Mouse (Mus musculus) intestine, postnatal 0 days (tissue): ENCODE results near the gene Sun1. TPM values are rescaled to one million over a fixed set of nuclear protein-coding genes. Genes with fewer than 3 reads are reported as not detected.

Source experiments
- ATAC-seq: fragments of 200-750 bp; cut with Nextera tagmentation; 2 replicates; pipeline ENCODE4 v1.8.0; 2017; ENCODE audit warnings: mild to moderate bottlenecking, moderate TSS enrichment, moderate library complexity
- H3K27ac ChIP-seq: fragments of 300-500 bp; sonication (generic); 2 replicates; pipeline ENCODE4 v1.5.1; 2014; ENCODE audit warnings: mild to moderate bottlenecking, low read depth, low read length, moderate library complexity
- H3K27me3 ChIP-seq: fragments of 300-500 bp; sonication (generic); replicated peaks from 2 replicates; pipeline ENCODE4 v1.6.1; 2014; ENCODE audit warnings: low read length, mixed read lengths; ENCODE audit not compliant: control insufficient read depth, insufficient read depth
- H3K36me3 ChIP-seq: fragments of 300-500 bp; sonication (generic); 2 replicates; pipeline ENCODE4 v1.6.1; 2014; ENCODE audit warnings: mild to moderate bottlenecking, moderate library complexity; ENCODE audit not compliant: control insufficient read depth, insufficient read depth
- H3K4me1 ChIP-seq: fragments of 300-500 bp; sonication (generic); replicated peaks from 2 replicates; pipeline ENCODE4 v1.6.1; 2014; ENCODE audit warnings: antibody characterized with exemption, low read length, mixed read lengths; ENCODE audit not compliant: control insufficient read depth, insufficient read depth
- H3K4me2 ChIP-seq: fragments of 300-500 bp; sonication (generic); replicated peaks from 2 replicates; pipeline ENCODE4 v1.6.1; 2014; ENCODE audit warnings: low read depth, mild to moderate bottlenecking, moderate library complexity
- H3K4me3 ChIP-seq: fragments of 300-500 bp; sonication (generic); 2 replicates; pipeline ENCODE4 v1.5.1; 2014; ENCODE audit warnings: low read depth, low read length
- H3K9ac ChIP-seq: fragments of 300-500 bp; sonication (generic); 2 replicates; pipeline ENCODE4 v1.6.1; 2014; ENCODE audit warnings: mild to moderate bottlenecking, low read depth, low read length
- H3K9me3 ChIP-seq: fragments of 300-500 bp; sonication (generic); 2 replicates; pipeline ENCODE4 v1.6.1; 2016; ENCODE audit warnings: mixed run types; ENCODE audit not compliant: control insufficient read depth
- CTCF ChIP-seq: sonication (generic); IDR thresholded peaks from 2 replicates; pipeline ENCODE4 v1.5.1; 2016; ENCODE audit warnings: low read depth, mild to moderate bottlenecking, control low read depth, antibody characterized with exemption, moderate library complexity
- WGBS: fragments of 180-500 bp; shearing (Covaris S2); extraction: QIAGEN DNeasy Blood & Tissue Kit; methylation state at CpG from one replicate; pipeline ENCODE4 v1.1.7; 2014; 5-methylcytosine and 5-hydroxymethylcytosine counted together
- polyA plus RNA-seq: library from polyadenylated mRNA; unstranded; fragments of >200 nt; fragmentation: Nextera tagmentation; extraction: Ambion mirVana; gene quantifications from 2 replicates; pipeline ENCODE4 v1.2.1, GENCODE M21; 2015

Gene Sun1
- polyA plus RNA-seq, 1 experiment from 2014 or later: 12.2 TPM

GRCm38 (mm10) chr5:139257265-139257664 is 56.8 kb downstream of the Sun1 start:
- no peak for TF ChIP-seq CTCF
- Histone ChIP-seq H3K4me1 (peaks cover 9% of the 10 kb centered on the region; the same call in 1 of the 2 replicates), H3K9ac (no peak overlapping the region), H3K27ac (no peak overlapping the region; the same call in 1 of the 2 replicates), H3K4me2 (no peak overlapping the region), H3K9me3 (no peaks in the 10 kb centered on the region), H3K27me3 (no peaks in the 10 kb centered on the region), H3K4me3 (no peak overlapping the region), H3K36me3 (peaks cover 30% of the 10 kb centered on the region)
- WGBS: 80% methylated on average over 1 of the region's 1 CpGs
- no peak for ATAC-seq

DNA sequence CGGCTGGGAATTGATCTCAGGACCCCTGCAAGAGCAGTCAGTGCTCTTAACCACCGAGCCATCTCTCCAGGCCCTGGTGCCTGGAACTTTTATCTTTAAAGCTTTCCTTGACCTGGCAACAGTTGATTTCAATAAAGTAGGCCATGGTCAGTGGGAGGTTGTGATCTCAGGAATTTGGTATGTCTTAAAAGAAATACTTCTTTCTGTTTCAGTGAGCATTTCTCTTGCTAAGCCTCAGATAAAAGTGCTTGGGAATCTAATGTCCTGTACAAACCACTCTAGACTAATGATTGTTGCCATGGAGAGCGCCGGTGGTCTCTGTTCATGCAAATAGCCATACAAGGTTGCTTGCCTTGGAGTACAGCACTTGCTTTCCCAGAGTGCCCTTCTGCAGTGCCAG is 57.4 kb downstream of the Sun1 start:
- TF ChIP-seq CTCF: no peak

DNA sequence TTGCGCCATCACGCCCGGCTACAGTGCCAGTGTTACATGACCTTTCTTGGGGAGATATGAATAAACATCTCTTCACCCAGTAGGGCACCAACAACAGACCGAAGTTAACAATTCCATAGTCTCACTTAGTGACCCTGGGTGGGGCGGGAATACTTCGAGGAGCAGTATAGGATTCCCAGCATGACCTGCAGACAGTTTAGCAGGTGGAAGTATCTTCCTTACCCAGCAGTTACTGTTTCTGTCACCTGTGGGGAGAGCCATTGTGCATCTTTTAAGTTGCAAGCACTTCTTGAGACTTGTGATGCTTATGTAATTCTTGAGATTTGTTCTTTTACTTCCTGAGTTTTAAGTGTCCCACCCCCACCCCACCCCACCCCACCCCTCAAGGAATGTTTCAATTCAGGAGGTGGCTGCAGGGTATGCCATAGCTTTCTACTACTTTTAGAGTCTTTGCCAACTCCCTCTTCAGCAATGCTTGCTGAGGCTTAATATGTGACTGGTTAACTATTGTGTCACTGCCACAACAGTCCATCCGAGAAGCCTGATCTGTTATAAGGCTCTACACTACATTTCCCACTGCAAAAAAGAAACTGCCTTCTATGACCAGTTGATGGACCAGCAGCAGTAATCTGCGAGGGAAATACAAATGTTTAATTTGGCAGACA is 58.1 kb downstream of the Sun1 start:
- H3K9ac ChIP-seq: no peak overlapping the region
- 66% methylated on average over 8 of the region's 8 CpGs for WGBS
- no peak for TF ChIP-seq CTCF
- no peak for ATAC-seq
- no peaks in the 10 kb centered on the region for H3K27me3 ChIP-seq
- no peak overlapping the region for H3K4me3 ChIP-seq
- H3K4me1 ChIP-seq: peaks cover 6% of the 10 kb centered on the region; the same call in 1 of the 2 replicates
- H3K4me2 ChIP-seq: no peak overlapping the region
- H3K36me3 ChIP-seq: peaks cover 43% of the 10 kb centered on the region
- H3K9me3 ChIP-seq: no peaks in the 10 kb centered on the region
- no peak overlapping the region for H3K27ac ChIP-seq

More for the DNA sequence above, 57.4 kb downstream of the Sun1 start:
- no peaks in the 10 kb centered on the region for H3K9me3 ChIP-seq
- H3K27ac ChIP-seq: no peak overlapping the region
- H3K4me3 ChIP-seq: no peak overlapping the region
- H3K9ac ChIP-seq: no peak overlapping the region
- peaks cover 9% of the 10 kb centered on the region; the same call in 1 of the 2 replicates for H3K4me1 ChIP-seq
- no peak for ATAC-seq
- no peaks in the 10 kb centered on the region for H3K27me3 ChIP-seq
- no peak overlapping the region for H3K4me2 ChIP-seq
- 82% methylated on average over 4 of the region's 4 CpGs for WGBS
- H3K36me3 ChIP-seq: peaks cover 36% of the 10 kb centered on the region

DNA sequence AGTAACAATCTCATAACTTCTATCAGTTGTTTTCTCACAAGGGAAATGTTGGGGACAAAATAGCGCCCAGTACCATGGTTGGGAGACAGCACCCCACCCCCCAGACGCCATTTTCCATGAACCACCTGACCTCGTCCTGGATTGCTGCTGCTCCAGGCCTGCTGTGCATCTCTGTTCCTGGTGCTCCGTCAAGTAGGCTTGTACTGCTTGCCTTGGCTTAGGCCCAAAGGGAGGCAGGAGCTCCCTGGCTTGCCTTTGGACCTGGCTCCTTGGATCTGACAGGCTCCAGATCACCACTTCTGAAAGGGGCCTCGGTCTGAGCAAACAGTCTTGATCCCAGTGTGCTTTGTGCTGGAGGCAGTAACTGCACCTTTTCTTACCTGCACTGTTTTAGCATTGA is 59.4 kb downstream of the Sun1 start:
- no peak for TF ChIP-seq CTCF
- H3K4me2 ChIP-seq: no peak overlapping the region
- H3K9me3 ChIP-seq: no peaks in the 10 kb centered on the region
- 67% methylated on average over 5 of the region's 5 CpGs for WGBS
- H3K4me1 ChIP-seq: no peaks in the 10 kb centered on the region
- H3K4me3 ChIP-seq: no peak overlapping the region
- no peak overlapping the region for H3K27ac ChIP-seq
- no peaks in the 10 kb centered on the region for H3K27me3 ChIP-seq
- H3K9ac ChIP-seq: no peak overlapping the region
- peaks cover 55% of the 10 kb centered on the region for H3K36me3 ChIP-seq
- no peak for ATAC-seq

DNA sequence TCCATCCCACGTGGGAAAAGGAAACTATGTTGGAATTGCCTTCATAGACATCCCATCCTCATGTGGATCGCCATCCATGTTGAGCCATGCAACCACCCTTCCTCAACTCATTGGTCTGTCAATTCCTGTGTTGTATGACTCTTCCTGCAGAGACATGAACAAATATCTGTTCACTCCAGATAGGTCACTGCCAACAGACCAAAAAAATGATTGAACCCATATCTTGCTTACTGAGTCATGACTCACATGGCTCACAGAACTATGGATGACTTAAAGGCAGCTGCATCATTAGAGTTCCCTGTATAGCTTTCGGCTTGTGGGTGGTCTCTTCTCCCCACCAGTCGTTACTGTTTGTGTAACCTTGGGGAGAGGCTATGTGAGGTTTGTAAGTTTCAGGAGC is 61.0 kb downstream of the Sun1 start:
- H3K9ac ChIP-seq: no peak overlapping the region
- peaks cover 66% of the 10 kb centered on the region for H3K36me3 ChIP-seq
- no peak overlapping the region for H3K4me3 ChIP-seq
- H3K27me3 ChIP-seq: no peaks in the 10 kb centered on the region
- ATAC-seq: no peak
- H3K27ac ChIP-seq: no peak overlapping the region
- no peak overlapping the region for H3K4me2 ChIP-seq
- no peaks in the 10 kb centered on the region for H3K4me1 ChIP-seq
- no peaks in the 10 kb centered on the region for H3K9me3 ChIP-seq
- WGBS: 88% methylated on average over 4 of the region's 4 CpGs
- no peak for TF ChIP-seq CTCF

- Histone ChIP-seq H3K27me3 (no peaks in the 10 kb centered on the region), H3K4me2 (no peak overlapping the region), H3K4me1 (no peaks in the 10 kb centered on the region), H3K36me3 (peaks cover 67% of the 10 kb centered on the region), H3K27ac (no peak overlapping the region), H3K9me3 (no peaks in the 10 kb centered on the region), H3K9ac (no peak overlapping the region), H3K4me3 (no peak overlapping the region)
- no peak for ATAC-seq
- TF ChIP-seq CTCF: no peak
- 80% methylated on average over 4 of the region's 4 CpGs for WGBS
Measured at GRCm38 (mm10) chr5:139267661-139268060, 67.2 kb downstream of the Sun1 start.
